ENCODE assay signal across 10 mouse cellular contexts in genomic region chr2:20276124-20276523, GRCm38 (mm10).
A peak's percentile ranks its signal among the peaks of the same experiment; 100 is the strongest.
DNase-seq lines count a peak whose midpoint lies in the region; ATAC-seq lines count a peak whose summit lies in the region.
"Had no signal": no experiment of that assay in that cellular context is flagged by ENCODE, and none has a peak within 500 bp of the region (broad histone marks: within the 10 kb centered on the region; RNA-seq: fewer than 3 reads in every experiment).

No protein-coding gene starts in this region.

- H3K9me3 ChIP-seq in midbrain, embryonic 11.5 days (ENCODE audit: control insufficient read depth, low read length), result no peaks in the 10 kb centered on the region
- H3K9me3 ChIP-seq in midbrain, embryonic 15.5 days, result no peaks in the 10 kb centered on the region
- H3K9me3 ChIP-seq: embryonic facial prominence, embryonic 13.5 days; limb, embryonic 15.5 days had no signal

- no peak for ATAC-seq in midbrain, embryonic 11.5 days (ENCODE audit: low FRiP score)
- no peak for ATAC-seq in midbrain, embryonic 15.5 days (replicated peaks)
- ATAC-seq in megakaryocyte-erythroid progenitor cell, adult 5-6 weeks (replicated peaks; ENCODE audit: low FRiP score, low TSS enrichment, poor library complexity, severe bottlenecking), result no peak

- H3K27ac ChIP-seq in midbrain, embryonic 11.5 days (ENCODE audit: low read depth, low read length), result no peak overlapping the region
- H3K27ac ChIP-seq in midbrain, embryonic 15.5 days, result no peak overlapping the region
- H3K27ac ChIP-seq: embryonic facial prominence, embryonic 13.5 days; limb, embryonic 15.5 days had no signal

- intact Hi-C loops in left cerebral cortex, postnatal 25 days (cut with DNase I), result loop anchor here (2.0 to 10.0 kb wide), 4 partner anchors 219 to 501 kb away; no protein-coding TSS in a partner anchor

- no peaks in the 10 kb centered on the region for H3K36me3 ChIP-seq in midbrain, embryonic 11.5 days (ENCODE audit: control insufficient read depth, insufficient read depth, low read length)
- no peaks in the 10 kb centered on the region for H3K36me3 ChIP-seq in midbrain, embryonic 15.5 days (replicated peaks)
- H3K36me3 ChIP-seq: embryonic facial prominence, embryonic 13.5 days; limb, embryonic 15.5 days had no signal

- DNase-seq in midbrain, embryonic 11.5 days (ENCODE audit: low spot score, missing footprints), result peak; percentile 92
- DNase-seq in adrenal gland, adult 18-20 months (ENCODE audit: low spot score in 2 of 2), result peak; percentile 50 to 51
- peak; percentile 87 for DNase-seq in embryo, embryonic 10.5 days (ENCODE audit: low spot score)
- peak; percentile 15 for DNase-seq in kidney, adult 11 months
- peak; percentile 44 to 61 for DNase-seq in left cerebral cortex, postnatal 25 days (ENCODE audit: low spot score in 2 of 2)
- DNase-seq in retina, postnatal 7 days (ENCODE audit: low read depth, low spot score), result peak; percentile 17

- H3K4me1 ChIP-seq in midbrain, embryonic 11.5 days (ENCODE audit: control insufficient read depth, insufficient read depth, low read length), result no peaks in the 10 kb centered on the region
- H3K4me1 ChIP-seq in midbrain, embryonic 15.5 days, result no peaks in the 10 kb centered on the region
- H3K4me1 ChIP-seq: embryonic facial prominence, embryonic 13.5 days; limb, embryonic 15.5 days had no signal

- H3K4me3 ChIP-seq in midbrain, embryonic 11.5 days (ENCODE audit: low read depth, low read length), result no peak overlapping the region
- no peak overlapping the region for H3K4me3 ChIP-seq in midbrain, embryonic 15.5 days
- H3K4me3 ChIP-seq: embryonic facial prominence, embryonic 13.5 days; limb, embryonic 15.5 days had no signal

- H3K9ac ChIP-seq in midbrain, embryonic 11.5 days (ENCODE audit: low read length), result no peak overlapping the region
- no peak overlapping the region for H3K9ac ChIP-seq in midbrain, embryonic 15.5 days
- H3K9ac ChIP-seq: embryonic facial prominence, embryonic 13.5 days; limb, embryonic 15.5 days had no signal

- H3K27me3 ChIP-seq in midbrain, embryonic 11.5 days (ENCODE audit: control insufficient read depth, insufficient read depth, low read length), result no peaks in the 10 kb centered on the region
- no peaks in the 10 kb centered on the region for H3K27me3 ChIP-seq in midbrain, embryonic 15.5 days (replicated peaks)
- H3K27me3 ChIP-seq: embryonic facial prominence, embryonic 13.5 days; limb, embryonic 15.5 days had no signal

- H3K4me2 ChIP-seq in midbrain, embryonic 11.5 days, result no peak overlapping the region
- H3K4me2 ChIP-seq in midbrain, embryonic 15.5 days, result no peak overlapping the region
- H3K4me2 ChIP-seq: embryonic facial prominence, embryonic 13.5 days; limb, embryonic 15.5 days had no signal

- 61% methylated on average over 2 of the region's 2 CpGs for WGBS in midbrain, embryonic 11.5 days
- 53% methylated on average over 2 of the region's 2 CpGs for WGBS in midbrain, embryonic 15.5 days

Comparison
In these comparisons a context has a peak if more than half of its experiments do, and no peak if none do; other contexts are left out.
1. DNase-seq: peak in every context shown above with its lines; median percentile 92 in midbrain, embryonic 11.5 days; 87 in embryo, embryonic 10.5 days; 52 in left cerebral cortex, postnatal 25 days; 50 in adrenal gland, adult 18-20 months; 17 in retina, postnatal 7 days; 15 in kidney, adult 11 months.